Mouse (Mus musculus): ENCODE results near the gene Ddx31. TPM values are rescaled to one million over a fixed set of nuclear protein-coding genes. Genes with fewer than 3 reads are reported as not detected.

Gene Ddx31
- total and polyA plus RNA-seq, 3 experiments = 20.9 to 26.0 TPM; not detected in 1

GRCm38 (mm10) chr2:28908389-28909153 lies 68.4 kb downstream of the Ddx31 start:
- no peaks in the 10 kb centered on the region for H3K36me3 ChIP-seq (ENCODE audit: control insufficient read depth in 1 of 2, insufficient read depth in 2 of 2, low read length in 2 of 2)
- no peak overlapping the region for H3K9ac ChIP-seq (ENCODE audit: control insufficient read depth, low read depth, low read length, poor library complexity, severe bottlenecking)
- H3K79me2 ChIP-seq (ENCODE audit: control insufficient read depth, insufficient read depth, low read length, poor library complexity) = no peaks in the 10 kb centered on the region
- no peaks in the 10 kb centered on the region for H3K4me1 ChIP-seq (ENCODE audit: control insufficient read depth in 1 of 2, insufficient read depth in 2 of 2, low read length in 2 of 2)
- no peaks in the 10 kb centered on the region for H3K9me3 ChIP-seq (replicated peaks; ENCODE audit: insufficient read depth, low read length)
- H3K27ac ChIP-seq (ENCODE audit: control insufficient read depth, low read depth, low read length) = no peak overlapping the region
- DNase-seq (ENCODE audit: low read depth, low spot score) = no peak
- H3K27me3 ChIP-seq (ENCODE audit: control insufficient read depth in 1 of 2, insufficient read depth in 2 of 2, low read length in 2 of 2) = no peaks in the 10 kb centered on the region
- no peak overlapping the region for H3K4me3 ChIP-seq (ENCODE audit: control insufficient read depth in 1 of 2, insufficient read depth in 1 of 2, low read depth in 2 of 2, low read length in 2 of 2)
- TF ChIP-seq POLR2A (IDR thresholded peaks at IDR 0.05; ENCODE audit: control insufficient read depth in 1 of 2, insufficient read depth in 1 of 2, low read depth in 1 of 2, low read length in 2 of 2, poor library complexity in 1 of 2) (no peak), MYC (IDR thresholded peaks at IDR 0.05; ENCODE audit: low read depth, low read length) (no peak), GABPA (IDR thresholded peaks at IDR 0.05; ENCODE audit: low read depth, low read length) (no peak)

GRCm38 (mm10) chr2:28909186-28909817 lies 69.1 kb downstream of the Ddx31 start:
- H3K9ac ChIP-seq (ENCODE audit: control insufficient read depth, low read depth, low read length, poor library complexity, severe bottlenecking) = no peak overlapping the region
- DNase-seq (ENCODE audit: low read depth, low spot score) = no peak
- H3K4me1 ChIP-seq (ENCODE audit: control insufficient read depth in 1 of 2, insufficient read depth in 2 of 2, low read length in 2 of 2) = no peaks in the 10 kb centered on the region
- no peaks in the 10 kb centered on the region for H3K79me2 ChIP-seq (ENCODE audit: control insufficient read depth, insufficient read depth, low read length, poor library complexity)
- H3K27me3 ChIP-seq (ENCODE audit: control insufficient read depth in 1 of 2, insufficient read depth in 2 of 2, low read length in 2 of 2) = no peaks in the 10 kb centered on the region
- no peaks in the 10 kb centered on the region for H3K36me3 ChIP-seq (ENCODE audit: control insufficient read depth in 1 of 2, insufficient read depth in 2 of 2, low read length in 2 of 2)
- TF ChIP-seq SMC3 (IDR thresholded peaks at IDR 0.05; ENCODE audit: low read depth, low read length) = no peak
- no peak for TF ChIP-seq ZNF384 (IDR thresholded peaks at IDR 0.05; ENCODE audit: low read depth, low read length)
- TF ChIP-seq MEF2A (IDR thresholded peaks at IDR 0.05; ENCODE audit: extremely low read depth, insufficient replicate concordance, low read depth, low read length, poor library complexity, severe bottlenecking) = no peak
- TF ChIP-seq ZMIZ1 (IDR thresholded peaks at IDR 0.05; ENCODE audit: low read depth, low read length) = no peak
- no peak for TF ChIP-seq GABPA (IDR thresholded peaks at IDR 0.05; ENCODE audit: low read depth, low read length)
- no peak for TF ChIP-seq TBP (IDR thresholded peaks at IDR 0.05; ENCODE audit: low read depth, low read length)
- no peak for TF ChIP-seq NELFE (IDR thresholded peaks at IDR 0.05; ENCODE audit: low read depth, low read length)
- TF ChIP-seq MXI1 (IDR thresholded peaks at IDR 0.05; ENCODE audit: low read depth, low read length) = no peak
- no peak for TF ChIP-seq ZKSCAN1 (IDR thresholded peaks at IDR 0.05; ENCODE audit: low read depth, low read length)
- TF ChIP-seq RAD21 (IDR thresholded peaks at IDR 0.05; ENCODE audit: low read depth, low read length) = no peak
- no peak for TF ChIP-seq CTCF (IDR thresholded peaks at IDR 0.05 in 2 of 3, conservative IDR thresholded peaks at IDR 0.05 in 1 of 3; ENCODE audit: control insufficient read depth in 1 of 3, insufficient read depth in 1 of 3, low read depth in 2 of 3, low read length in 3 of 3, poor library complexity in 1 of 3, severe bottlenecking in 1 of 3)
- TF ChIP-seq CHD1 (IDR thresholded peaks at IDR 0.05; ENCODE audit: low read depth, low read length) = no peak
- TF ChIP-seq SIN3A (IDR thresholded peaks at IDR 0.05; ENCODE audit: low read length) = no peak
- TF ChIP-seq KAT2A (conservative IDR thresholded peaks at IDR 0.05; ENCODE audit: low read depth, low read length) = no peak
- TF ChIP-seq ELF1 (IDR thresholded peaks at IDR 0.05; ENCODE audit: low read depth, low read length) = no peak
- TF ChIP-seq MYB (IDR thresholded peaks at IDR 0.05; ENCODE audit: low read depth, low read length) = no peak
- TF ChIP-seq ZC3H11A (IDR thresholded peaks at IDR 0.05; ENCODE audit: low read depth, low read length) = no peak
- no peaks in the 10 kb centered on the region for H3K9me3 ChIP-seq (replicated peaks; ENCODE audit: insufficient read depth, low read length)
- no peak overlapping the region for H3K4me3 ChIP-seq (ENCODE audit: control insufficient read depth in 1 of 2, insufficient read depth in 1 of 2, low read depth in 2 of 2, low read length in 2 of 2)
- no peak overlapping the region for H3K27ac ChIP-seq (ENCODE audit: control insufficient read depth, low read depth, low read length)

Data from MEL (cell line).